Mouse (Mus musculus) stomach, embryonic 15.5 days (tissue): ENCODE measurements around the gene Hjurp. TPM values are rescaled to one million over a fixed set of nuclear protein-coding genes. Genes with fewer than 3 reads are reported as not detected.

ENCODE experiments used
- ATAC-seq: fragments of 200-750 bp; cut with Nextera tagmentation; 2 replicates; pipeline ENCODE4 v1.8.0; 2017; ENCODE audit warnings: low read depth, moderate number of reproducible peaks, moderate TSS enrichment; ENCODE audit not compliant: insufficient read depth, low FRiP score
- H3K27ac ChIP-seq: fragments of 300-500 bp; sonication (generic); 2 replicates; pipeline ENCODE4 v1.5.1; 2015; ENCODE audit warnings: mild to moderate bottlenecking, inconsistent platforms
- H3K27me3 ChIP-seq: fragments of 300-500 bp; sonication (generic); replicated peaks from 2 replicates; pipeline ENCODE4 v1.6.1; 2015; ENCODE audit warnings: inconsistent platforms
- H3K36me3 ChIP-seq: fragments of 300-500 bp; sonication (generic); 2 replicates; pipeline ENCODE4 v1.6.1; 2015; ENCODE audit warnings: inconsistent platforms
- H3K4me1 ChIP-seq: fragments of 300-500 bp; sonication (generic); 2 replicates; pipeline ENCODE4 v1.6.1; 2015; ENCODE audit warnings: inconsistent platforms
- H3K4me2 ChIP-seq: fragments of 300-500 bp; sonication (generic); 2 replicates; pipeline ENCODE4 v1.6.1; 2015; ENCODE audit warnings: mild to moderate bottlenecking, inconsistent platforms
- H3K4me3 ChIP-seq: fragments of 300-500 bp; sonication (generic); replicated peaks from 2 replicates; pipeline ENCODE4 v1.5.1; 2015; ENCODE audit warnings: inconsistent platforms
- H3K9ac ChIP-seq: fragments of 300-500 bp; sonication (generic); 2 replicates; pipeline ENCODE4 v1.6.1; 2015; ENCODE audit warnings: inconsistent platforms
- H3K9me3 ChIP-seq: fragments of 300-500 bp; sonication (generic); 2 replicates; pipeline ENCODE4 v1.6.1; 2016; ENCODE audit warnings: inconsistent platforms
- WGBS: fragments of 180-500 bp; shearing (Covaris S2); methylation state at CpG from one replicate; pipeline ENCODE4 v1.1.7; 2015; 5-methylcytosine and 5-hydroxymethylcytosine counted together
- polyA plus RNA-seq: library from polyadenylated mRNA; unstranded; fragments of >200 nt; fragmentation: Nextera tagmentation; extraction: Ambion mirVana; gene quantifications from 2 replicates; pipeline ENCODE4 v1.2.1, GENCODE M21; 2015

Hjurp gene
- polyA plus RNA-seq, 1 experiment from 2014 or later: 162 TPM

DNA sequence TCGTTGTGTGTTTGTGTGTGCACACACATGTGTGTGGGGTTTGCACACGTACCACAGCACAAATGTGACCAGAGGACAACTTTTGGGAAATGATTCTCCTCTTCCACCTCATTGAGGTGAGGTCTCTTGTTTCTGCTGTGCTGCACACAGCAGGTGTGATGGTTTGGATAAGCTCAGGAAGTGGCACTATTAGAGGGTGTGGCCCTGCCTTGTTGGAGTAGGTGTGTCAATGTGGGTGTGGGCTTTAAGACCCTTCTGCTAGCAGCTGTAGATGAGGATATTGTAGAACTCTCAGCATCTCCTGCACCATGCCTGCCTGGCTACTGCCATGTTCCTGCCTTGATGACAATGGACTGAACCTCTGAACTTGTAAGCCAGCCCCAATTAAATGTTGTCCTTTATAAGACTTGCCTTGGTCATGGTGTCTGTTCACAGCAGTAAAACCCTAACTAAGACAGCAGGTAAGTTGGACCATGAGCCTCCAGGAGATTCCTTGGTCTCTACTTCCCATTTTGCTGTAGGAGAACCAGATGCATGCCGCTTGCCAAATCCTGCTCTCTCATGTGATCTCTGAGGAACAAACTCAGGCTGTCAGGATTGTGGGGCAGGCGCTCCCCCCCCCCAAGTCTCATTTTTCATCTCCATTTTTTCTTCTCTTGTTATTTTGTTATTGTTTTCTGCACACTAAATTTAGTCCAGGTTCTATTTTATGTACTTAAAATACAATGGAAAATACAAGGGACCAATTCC, 18.9 kb upstream of the Hjurp start:
- Histone ChIP-seq H3K27ac (no peak overlapping the region), H3K4me2 (no peak overlapping the region), H3K27me3 (no peaks in the 10 kb centered on the region), H3K4me1 (no peaks in the 10 kb centered on the region), H3K9me3 (no peaks in the 10 kb centered on the region), H3K9ac (no peak overlapping the region), H3K36me3 (no peaks in the 10 kb centered on the region), H3K4me3 (no peak overlapping the region)
- 73% methylated on average over 4 of the region's 4 CpGs for WGBS
- no peak for ATAC-seq

- 19% methylated on average over 1 of the region's 1 CpGs for WGBS
- ATAC-seq: no peak
- Histone ChIP-seq H3K4me1 (no peaks in the 10 kb centered on the region), H3K4me2 (no peak overlapping the region), H3K36me3 (no peaks in the 10 kb centered on the region), H3K27ac (no peak overlapping the region), H3K9ac (no peak overlapping the region), H3K27me3 (no peaks in the 10 kb centered on the region), H3K9me3 (no peaks in the 10 kb centered on the region), H3K4me3 (no peak overlapping the region)
Observed at GRCm38 (mm10) chr1:88294650-88295049, 17.2 kb upstream of the Hjurp start.

GRCm38 (mm10) chr1:88292057-88292456, 14.6 kb upstream of the Hjurp start:
- H3K36me3 ChIP-seq: no peaks in the 10 kb centered on the region
- H3K9me3 ChIP-seq: no peaks in the 10 kb centered on the region
- no peak overlapping the region for H3K9ac ChIP-seq
- no peaks in the 10 kb centered on the region for H3K4me1 ChIP-seq
- H3K4me2 ChIP-seq: no peak overlapping the region
- H3K4me3 ChIP-seq: no peak overlapping the region
- H3K27me3 ChIP-seq: no peaks in the 10 kb centered on the region
- 52% methylated on average over 2 of the region's 2 CpGs for WGBS
- H3K27ac ChIP-seq: no peak overlapping the region
- no peak for ATAC-seq

DNA sequence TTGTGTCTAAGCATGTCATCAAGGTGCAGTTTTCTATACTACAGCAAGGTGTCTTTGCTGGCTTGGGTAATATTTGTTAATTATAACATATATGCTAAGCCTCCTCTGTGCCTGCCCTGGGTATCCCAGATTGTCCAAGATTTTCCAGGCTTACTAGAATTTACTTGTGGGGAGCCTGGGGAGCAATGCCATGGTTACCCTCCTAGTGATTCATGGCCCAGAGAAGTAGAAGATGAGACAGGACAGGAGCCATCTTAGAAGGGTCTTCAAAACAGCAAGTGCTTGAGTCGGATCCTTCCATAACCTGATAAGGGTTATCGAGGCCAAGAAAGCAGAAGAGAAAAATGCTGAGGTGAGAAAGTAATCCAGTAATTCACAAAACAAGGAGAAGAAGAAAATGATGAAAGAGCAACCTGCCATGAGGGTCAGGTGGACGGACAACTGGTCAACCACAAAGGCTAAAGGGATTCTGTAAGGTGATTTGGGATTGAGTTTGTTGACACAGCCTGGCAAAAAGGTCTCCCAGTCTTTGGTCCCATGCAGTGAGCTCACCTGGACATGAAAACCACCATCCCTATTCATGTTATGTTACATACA, 14.1 kb upstream of the Hjurp start:
- 58% methylated on average over 3 of the region's 3 CpGs for WGBS

DNA sequence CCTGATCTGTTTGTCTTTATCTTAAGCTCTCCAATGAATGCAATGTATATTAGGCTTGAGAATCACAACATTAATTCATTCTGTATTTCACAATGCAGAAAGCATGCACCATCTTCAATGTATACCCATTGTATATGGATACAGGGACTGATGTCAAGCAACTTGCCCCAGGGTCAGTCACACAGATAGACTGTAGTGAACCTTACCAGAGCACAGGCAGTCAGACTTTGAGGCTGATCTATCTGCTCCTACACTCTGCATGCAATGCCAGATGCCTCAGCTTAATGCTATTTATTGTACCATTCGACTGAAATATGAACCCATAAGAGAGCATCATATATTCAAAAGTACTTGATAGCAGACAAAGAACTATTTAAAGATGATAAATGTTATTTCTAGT, 13.1 kb upstream of the Hjurp start:
- Histone ChIP-seq H3K4me2 (no peak overlapping the region), H3K27me3 (no peaks in the 10 kb centered on the region), H3K36me3 (no peaks in the 10 kb centered on the region), H3K9me3 (no peaks in the 10 kb centered on the region), H3K9ac (no peak overlapping the region), H3K4me1 (no peaks in the 10 kb centered on the region), H3K4me3 (no peak overlapping the region), H3K27ac (no peak overlapping the region)
- ATAC-seq: no peak
- 66% methylated on average over 1 of the region's 1 CpGs for WGBS

More for the DNA sequence above, 14.1 kb upstream of the Hjurp start:
- no peak overlapping the region for H3K9ac ChIP-seq
- H3K4me1 ChIP-seq: no peaks in the 10 kb centered on the region
- no peak overlapping the region for H3K4me3 ChIP-seq
- ATAC-seq: no peak
- H3K27me3 ChIP-seq: no peaks in the 10 kb centered on the region
- H3K9me3 ChIP-seq: no peaks in the 10 kb centered on the region
- no peak overlapping the region for H3K27ac ChIP-seq
- no peak overlapping the region for H3K4me2 ChIP-seq
- H3K36me3 ChIP-seq: no peaks in the 10 kb centered on the region

- ATAC-seq: no peak
- H3K27me3 ChIP-seq: no peaks in the 10 kb centered on the region
- no peaks in the 10 kb centered on the region for H3K9me3 ChIP-seq
- no peaks in the 10 kb centered on the region for H3K4me1 ChIP-seq
- no peaks in the 10 kb centered on the region for H3K36me3 ChIP-seq
- H3K27ac ChIP-seq: no peak overlapping the region
- H3K4me3 ChIP-seq: no peak overlapping the region
- 38% methylated on average over 4 of the region's 4 CpGs for WGBS
- no peak overlapping the region for H3K4me2 ChIP-seq
- H3K9ac ChIP-seq: no peak overlapping the region
Observed at GRCm38 (mm10) chr1:88289917-88290316, 12.5 kb upstream of the Hjurp start.

GRCm38 (mm10) chr1:88289152-88289551, 11.7 kb upstream of the Hjurp start:
- Histone ChIP-seq H3K4me2 (no peak overlapping the region), H3K4me1 (no peaks in the 10 kb centered on the region), H3K9me3 (no peaks in the 10 kb centered on the region), H3K4me3 (no peak overlapping the region), H3K27me3 (no peaks in the 10 kb centered on the region), H3K27ac (no peak overlapping the region), H3K36me3 (no peaks in the 10 kb centered on the region), H3K9ac (no peak overlapping the region)
- no peak for ATAC-seq
- 40% methylated on average over 2 of the region's 2 CpGs for WGBS

GRCm38 (mm10) chr1:88288789-88289127, 11.3 kb upstream of the Hjurp start:
- no peak overlapping the region for H3K27ac ChIP-seq
- WGBS: 67% methylated on average over 3 of the region's 3 CpGs
- no peaks in the 10 kb centered on the region for H3K4me1 ChIP-seq
- H3K27me3 ChIP-seq: no peaks in the 10 kb centered on the region
- H3K36me3 ChIP-seq: no peaks in the 10 kb centered on the region
- H3K4me3 ChIP-seq: no peak overlapping the region
- no peak for ATAC-seq
- H3K9me3 ChIP-seq: no peaks in the 10 kb centered on the region
- no peak overlapping the region for H3K4me2 ChIP-seq
- H3K9ac ChIP-seq: no peak overlapping the region

GRCm38 (mm10) chr1:88288056-88288788, 10.8 kb upstream of the Hjurp start:
- no peak overlapping the region for H3K4me3 ChIP-seq
- peak; percentile 14; the same call in 1 of the 2 replicates for ATAC-seq
- no peak overlapping the region for H3K9ac ChIP-seq
- H3K36me3 ChIP-seq: no peaks in the 10 kb centered on the region
- H3K27me3 ChIP-seq: no peaks in the 10 kb centered on the region
- 34% methylated on average over 3 of the region's 3 CpGs for WGBS
- no peak overlapping the region for H3K27ac ChIP-seq
- no peak overlapping the region for H3K4me2 ChIP-seq
- H3K4me1 ChIP-seq: no peaks in the 10 kb centered on the region
- H3K9me3 ChIP-seq: no peaks in the 10 kb centered on the region

DNA sequence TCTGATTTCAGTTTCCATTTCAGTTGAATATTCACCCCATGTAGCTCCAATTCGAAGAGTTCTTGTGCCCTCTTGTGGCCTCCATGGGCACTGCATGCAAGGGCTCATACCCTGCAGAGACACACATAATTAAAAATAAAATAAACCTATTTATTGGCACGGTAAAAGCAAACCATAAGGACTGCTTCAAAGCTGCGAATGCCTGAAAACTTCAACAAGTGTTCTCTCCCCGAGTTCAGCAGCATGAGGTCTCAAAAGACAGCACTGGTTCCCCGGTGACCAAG, 10.2 kb upstream of the Hjurp start:
- ATAC-seq: peak; percentile 1; the same call in 1 of the 2 replicates
- no peak overlapping the region for H3K4me2 ChIP-seq
- H3K9ac ChIP-seq: no peak overlapping the region
- H3K36me3 ChIP-seq: no peaks in the 10 kb centered on the region
- H3K27me3 ChIP-seq: no peaks in the 10 kb centered on the region
- WGBS: 37% methylated on average over 5 of the region's 5 CpGs
- H3K27ac ChIP-seq: no peak overlapping the region
- no peaks in the 10 kb centered on the region for H3K4me1 ChIP-seq
- H3K9me3 ChIP-seq: no peaks in the 10 kb centered on the region
- no peak overlapping the region for H3K4me3 ChIP-seq

DNA sequence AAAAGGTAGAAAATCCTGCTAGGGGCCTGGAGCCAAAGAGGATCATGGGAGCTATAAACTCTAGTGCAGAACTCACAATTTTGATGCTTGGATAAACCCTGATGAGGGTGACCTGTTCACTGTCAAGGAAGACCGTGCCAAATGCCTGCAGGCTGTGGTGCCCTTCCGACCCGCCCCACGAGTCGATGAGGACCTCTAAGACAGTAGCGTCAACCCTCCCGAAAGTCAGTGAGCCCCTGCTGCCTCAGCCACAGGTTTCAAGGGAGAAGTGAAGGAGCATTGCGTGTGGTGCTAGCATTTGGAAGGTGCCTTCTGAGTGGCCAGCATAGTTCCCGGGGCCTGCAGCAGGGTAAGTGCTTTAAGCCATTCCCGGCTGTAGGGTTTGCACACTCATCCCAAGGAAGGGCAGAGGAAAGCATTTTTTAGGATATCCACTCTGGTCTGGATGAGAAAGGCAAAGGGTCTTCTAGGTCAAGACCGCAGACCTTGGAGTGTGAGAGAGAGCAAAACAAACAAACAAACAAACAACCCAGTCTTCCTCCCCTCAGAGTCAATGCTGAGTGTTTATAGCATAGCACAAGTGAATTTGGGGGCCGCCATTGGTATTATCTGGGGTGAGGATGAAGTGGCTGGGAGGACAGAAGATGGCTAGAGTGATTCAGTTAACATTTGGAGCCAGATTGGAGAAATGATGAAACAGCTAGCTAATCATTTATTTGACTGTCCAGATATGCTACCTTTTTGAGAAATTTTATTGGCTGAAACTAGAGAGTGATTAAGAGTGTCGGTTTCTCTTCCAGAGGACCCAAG, 9.7 kb upstream of the Hjurp start:
- no peak for ATAC-seq

More for the DNA sequence above, 9.7 kb upstream of the Hjurp start:
- no peak overlapping the region for H3K4me3 ChIP-seq
- no peak overlapping the region for H3K27ac ChIP-seq
- H3K4me2 ChIP-seq: no peak overlapping the region
- no peaks in the 10 kb centered on the region for H3K36me3 ChIP-seq
- H3K27me3 ChIP-seq: no peaks in the 10 kb centered on the region
- 71% methylated on average over 13 of the region's 13 CpGs for WGBS
- no peak overlapping the region for H3K9ac ChIP-seq
- no peaks in the 10 kb centered on the region for H3K9me3 ChIP-seq
- no peaks in the 10 kb centered on the region for H3K4me1 ChIP-seq
